ENCODE assay signal across 8 mouse cellular contexts in the genomic region with DNA sequence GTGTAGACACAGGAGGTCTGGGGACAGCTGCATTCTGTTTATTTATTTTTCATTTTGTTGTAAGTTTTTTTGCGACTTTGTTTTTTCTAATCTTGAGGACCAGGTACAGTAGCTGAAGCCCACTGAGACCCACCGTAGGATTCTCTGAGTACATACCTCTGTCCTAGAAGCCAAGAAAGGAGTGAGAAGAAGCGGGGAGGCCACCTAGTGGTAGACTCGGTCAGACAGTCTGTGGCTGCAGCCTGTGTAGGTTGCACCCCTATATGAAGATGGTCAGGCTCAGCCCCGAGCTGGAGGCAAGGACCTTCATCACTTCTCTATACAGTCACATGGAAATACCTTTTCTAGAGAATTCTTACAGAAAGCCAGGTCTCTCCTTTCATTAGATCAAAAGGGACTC.
DNase-seq lines count a peak whose midpoint lies in the region; ATAC-seq lines count a peak whose summit lies in the region.

No protein-coding gene starts in this region.

- 0 out of 2 replicates have a peak, but pooled peaks cover 2% of the 10 kb centered on the region for H3K4me1 ChIP-seq in hindbrain, embryonic 10.5 days (replicated peaks)
- H3K4me1 ChIP-seq in hindbrain, embryonic 13.5 days (replicated peaks), result no peaks in the 10 kb centered on the region
- H3K4me1 ChIP-seq in embryonic facial prominence, embryonic 12.5 days, result no peaks in the 10 kb centered on the region
- no peaks in the 10 kb centered on the region for H3K4me1 ChIP-seq in midbrain, embryonic 15.5 days

- no peaks in the 10 kb centered on the region for H3K9me3 ChIP-seq in hindbrain, embryonic 10.5 days
- no peaks in the 10 kb centered on the region for H3K9me3 ChIP-seq in hindbrain, embryonic 13.5 days
- H3K9me3 ChIP-seq in embryonic facial prominence, embryonic 12.5 days, result no peaks in the 10 kb centered on the region
- no peaks in the 10 kb centered on the region for H3K9me3 ChIP-seq in midbrain, embryonic 15.5 days

- peak; percentile 40 for DNase-seq in hindbrain, embryonic 10.5 days (ENCODE audit: low spot score)
- peak; percentile 50 for DNase-seq in right cerebral cortex, postnatal 14 days
- no peak for DNase-seq in right cerebral cortex, postnatal 25 days
- peak; percentile 58 for DNase-seq in thymus, postnatal 14 days
- no peak for DNase-seq in Muller cell, postnatal 12 days (ENCODE audit: inconsistent ontology term)

- no peak overlapping the region for H3K9ac ChIP-seq in hindbrain, embryonic 13.5 days
- no peak overlapping the region for H3K9ac ChIP-seq in embryonic facial prominence, embryonic 12.5 days
- no peak overlapping the region for H3K9ac ChIP-seq in midbrain, embryonic 15.5 days

- whole genome bisulfite sequencing in hindbrain, embryonic 10.5 days, result 66% methylated on average over 5 of the region's 5 CpGs
- WGBS in hindbrain, embryonic 13.5 days, result 58% methylated on average over 5 of the region's 5 CpGs
- WGBS in embryonic facial prominence, embryonic 12.5 days, result 58% methylated on average over 5 of the region's 5 CpGs
- WGBS in midbrain, embryonic 15.5 days, result 56% methylated on average over 5 of the region's 5 CpGs

- H3K36me3 ChIP-seq in hindbrain, embryonic 10.5 days, result peaks cover 63% of the 10 kb centered on the region
- H3K36me3 ChIP-seq in hindbrain, embryonic 13.5 days, result peaks cover 66% of the 10 kb centered on the region
- H3K36me3 ChIP-seq in embryonic facial prominence, embryonic 12.5 days, result peaks cover 52% of the 10 kb centered on the region
- H3K36me3 ChIP-seq in midbrain, embryonic 15.5 days (replicated peaks), result peaks cover 43% of the 10 kb centered on the region

- no peak overlapping the region for H3K27ac ChIP-seq in hindbrain, embryonic 10.5 days
- no peak overlapping the region for H3K27ac ChIP-seq in hindbrain, embryonic 13.5 days
- H3K27ac ChIP-seq in embryonic facial prominence, embryonic 12.5 days, result no peak overlapping the region
- no peak overlapping the region for H3K27ac ChIP-seq in midbrain, embryonic 15.5 days

- no peak overlapping the region for H3K4me2 ChIP-seq in hindbrain, embryonic 13.5 days
- H3K4me2 ChIP-seq in embryonic facial prominence, embryonic 12.5 days (replicated peaks), result no peak overlapping the region
- no peak overlapping the region for H3K4me2 ChIP-seq in midbrain, embryonic 15.5 days

- no peak overlapping the region for H3K4me3 ChIP-seq in hindbrain, embryonic 10.5 days
- no peak overlapping the region for H3K4me3 ChIP-seq in hindbrain, embryonic 13.5 days
- H3K4me3 ChIP-seq in embryonic facial prominence, embryonic 12.5 days, result no peak overlapping the region
- no peak overlapping the region for H3K4me3 ChIP-seq in midbrain, embryonic 15.5 days

- no peaks in the 10 kb centered on the region for H3K27me3 ChIP-seq in hindbrain, embryonic 10.5 days (ENCODE audit: insufficient read depth, poor library complexity, severe bottlenecking)
- H3K27me3 ChIP-seq in hindbrain, embryonic 13.5 days, result no peaks in the 10 kb centered on the region
- no peaks in the 10 kb centered on the region for H3K27me3 ChIP-seq in embryonic facial prominence, embryonic 12.5 days
- no peaks in the 10 kb centered on the region for H3K27me3 ChIP-seq in midbrain, embryonic 15.5 days (replicated peaks)

- no peak for ATAC-seq in hindbrain, embryonic 13.5 days (ENCODE audit: low FRiP score)
- peak; percentile 8; the same call in 1 of the 2 replicates for ATAC-seq in embryonic facial prominence, embryonic 12.5 days (ENCODE audit: insufficient number of reproducible peaks, insufficient read depth, low FRiP score, low TSS enrichment)
- no peak for ATAC-seq in midbrain, embryonic 15.5 days (replicated peaks)

Comparison
In these comparisons a context has a peak if more than half of its experiments do, and no peak if none do; other contexts are left out.
1. DNase-seq: peak in hindbrain, embryonic 10.5 days (single experiment), right cerebral cortex, postnatal 14 days (single experiment) and thymus, postnatal 14 days (single experiment); none in right cerebral cortex, postnatal 25 days (single experiment) and Muller cell, postnatal 12 days (single experiment).